Mouse (Mus musculus) limb, embryonic 12.5 days (tissue): Measurements from ENCODE around the gene Hdac11. TPM values are rescaled to one million over a fixed set of nuclear protein-coding genes. Genes with fewer than 3 reads are reported as not detected.

Experiments used
- ATAC-seq: fragments of 200-750 bp; cut with Nextera tagmentation; 2 replicates; pipeline ENCODE4 v1.8.0; 2017; ENCODE audit warnings: low read depth, moderate TSS enrichment; ENCODE audit not compliant: insufficient number of reproducible peaks, insufficient read depth, low FRiP score, low TSS enrichment
- H3K27ac ChIP-seq: fragments of 300-500 bp; sonication (generic); 2 replicates; pipeline ENCODE4 v1.5.1; 2016; ENCODE audit warnings: mild to moderate bottlenecking, moderate library complexity
- H3K27me3 ChIP-seq: fragments of 300-500 bp; sonication (generic); 2 replicates; pipeline ENCODE4 v1.6.1; 2016; ENCODE audit warnings: mild to moderate bottlenecking, moderate library complexity
- H3K36me3 ChIP-seq: fragments of 300-500 bp; sonication (generic); 2 replicates; pipeline ENCODE4 v1.6.1; 2016; ENCODE audit warnings: mild to moderate bottlenecking, moderate library complexity
- H3K4me1 ChIP-seq: fragments of 300-500 bp; sonication (generic); replicated peaks from 2 replicates; pipeline ENCODE4 v1.6.1; 2016
- H3K4me2 ChIP-seq: fragments of 300-500 bp; sonication (generic); 2 replicates; pipeline ENCODE4 v1.6.1; 2016; ENCODE audit warnings: mild to moderate bottlenecking, moderate library complexity
- H3K4me3 ChIP-seq: fragments of 300-500 bp; sonication (generic); replicated peaks from 2 replicates; pipeline ENCODE4 v1.5.1; 2016; ENCODE audit warnings: mild to moderate bottlenecking
- H3K9ac ChIP-seq: fragments of 300-500 bp; sonication (generic); replicated peaks from 2 replicates; pipeline ENCODE4 v1.6.1; 2016; ENCODE audit warnings: mild to moderate bottlenecking, moderate library complexity
- H3K9me3 ChIP-seq: fragments of 300-500 bp; sonication (generic); 2 replicates; pipeline ENCODE4 v1.6.1; 2016; ENCODE audit warnings: mild to moderate bottlenecking, moderate library complexity
- WGBS: fragments of 180-500 bp; shearing (Covaris S2); methylation state at CpG from one replicate; pipeline ENCODE4 v1.1.7; 2016; 5-methylcytosine and 5-hydroxymethylcytosine counted together
- polyA plus RNA-seq: library from polyadenylated mRNA; unstranded; fragments of >200 nt; fragmentation: Nextera tagmentation; extraction: Ambion mirVana; gene quantifications from 2 replicates; pipeline ENCODE4 v1.2.1, GENCODE M21; 2016

Hdac11 gene
- polyA plus RNA-seq: 16.4 and 16.9 TPM in 2 replicates

DNA sequence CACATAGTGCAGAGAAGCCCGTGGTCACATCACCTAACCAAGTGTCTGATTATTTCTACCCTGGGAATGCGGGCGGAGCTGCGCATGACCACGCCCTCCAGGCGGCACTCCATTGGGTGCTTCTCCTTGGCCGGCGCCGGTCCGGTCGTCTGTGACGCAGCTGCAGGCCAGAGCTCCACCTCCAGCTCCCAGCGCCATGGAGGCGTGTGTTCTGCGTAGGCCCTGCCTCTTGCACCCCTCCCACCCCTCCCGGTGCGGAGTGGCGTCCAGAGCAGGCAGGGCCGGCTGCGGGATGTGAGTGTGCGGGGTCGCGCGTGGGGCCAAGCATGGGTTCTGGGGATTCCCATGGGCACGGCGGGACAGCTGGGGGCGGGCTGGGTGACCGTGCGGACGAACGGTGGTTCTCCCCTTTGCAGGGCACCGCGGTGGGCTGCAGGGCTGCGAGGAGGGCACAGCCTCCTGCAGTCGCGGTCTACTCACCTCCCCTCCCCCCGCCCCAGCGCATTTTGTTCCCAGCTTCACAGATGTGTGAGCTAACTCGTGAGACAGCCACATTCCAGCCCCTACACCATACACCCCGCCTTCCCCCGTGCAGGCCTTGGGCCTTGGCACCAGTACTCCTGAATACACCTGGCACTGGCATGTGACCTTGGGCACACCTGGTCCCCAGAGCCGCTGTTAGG lies at the start of gene Hdac11:
Gene Hdac11 (plus strand): TSS at position 112 of the 683 bp plus-strand sequence.
- Histone ChIP-seq H3K4me3 (peak within 1 kb of the TSS; percentile 65), H3K9me3 (no peaks in the 10 kb centered on the region), H3K36me3 (peaks cover 8% of the 10 kb centered on the region; the same call in 1 of the 2 replicates), H3K9ac (peak within 1 kb of the TSS; percentile 71), H3K4me2 (peak within 1 kb of the TSS; percentile 77), H3K27me3 (no peaks in the 10 kb centered on the region), H3K27ac (peak within 1 kb of the TSS; percentile 93), H3K4me1 (peaks cover 64% of the 10 kb centered on the region)
- peak; percentile 93 for ATAC-seq
- under 1% methylated on average over 42 of the region's 42 CpGs for WGBS

DNA sequence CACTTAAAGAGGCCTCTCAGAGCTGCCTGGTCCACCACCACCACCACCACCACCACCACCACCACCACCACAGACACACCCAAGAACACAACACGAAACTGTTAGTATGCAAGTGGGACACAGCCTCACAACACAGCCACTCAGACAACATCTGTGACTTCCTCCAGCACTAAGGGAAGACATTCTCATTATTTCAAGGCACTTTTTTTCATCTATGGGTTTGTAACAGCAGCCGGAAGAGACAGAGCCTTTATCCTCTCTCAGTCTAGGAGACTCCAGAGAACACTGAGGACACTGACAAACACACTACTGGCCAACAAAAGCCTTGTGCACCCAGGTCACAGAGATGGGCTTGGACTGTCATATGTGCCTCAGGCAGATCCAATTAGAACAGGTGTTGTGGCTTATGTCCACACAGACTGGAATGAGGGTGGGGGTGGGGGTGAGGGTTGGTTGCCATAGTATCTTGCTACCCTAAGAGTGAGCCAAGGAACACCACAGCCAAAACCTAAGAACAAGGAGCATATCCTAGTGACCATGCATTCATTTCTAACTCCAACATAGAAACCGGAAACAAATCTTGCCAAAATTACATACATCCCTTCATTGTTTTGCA lies 48.1 kb upstream of the Hdac11 start:
- no peak overlapping the region for H3K27ac ChIP-seq
- H3K4me3 ChIP-seq: no peak overlapping the region
- ATAC-seq: no peak
- no peak overlapping the region for H3K4me2 ChIP-seq
- WGBS: 80% methylated on average over 3 of the region's 3 CpGs
- H3K36me3 ChIP-seq: no peaks in the 10 kb centered on the region
- H3K27me3 ChIP-seq: no peaks in the 10 kb centered on the region
- peaks cover 21% of the 10 kb centered on the region for H3K4me1 ChIP-seq
- no peaks in the 10 kb centered on the region for H3K9me3 ChIP-seq
- no peak overlapping the region for H3K9ac ChIP-seq

GRCm38 (mm10) chr6:91108917-91109450 lies 47.5 kb upstream of the Hdac11 start:
- no peaks in the 10 kb centered on the region for H3K36me3 ChIP-seq

DNA sequence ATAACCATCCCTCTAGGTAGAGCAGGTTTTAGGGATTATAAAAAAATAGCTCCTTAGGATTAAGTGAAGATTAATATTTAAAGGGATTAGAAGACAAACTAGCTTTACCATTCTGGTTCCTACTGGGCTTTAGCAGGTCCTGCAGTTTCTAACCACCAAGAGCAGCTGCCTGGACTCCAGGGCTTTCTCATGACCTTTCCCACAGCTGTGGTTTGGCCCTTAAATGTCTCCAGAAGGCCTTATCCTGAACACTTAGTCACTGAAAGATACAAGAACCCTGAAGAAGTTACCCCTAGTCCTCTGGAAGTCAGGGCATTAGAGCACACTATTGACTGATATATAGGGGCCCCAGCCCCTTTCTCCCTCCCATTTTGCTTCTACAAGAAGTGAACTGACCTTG lies 47.0 kb upstream of the Hdac11 start:
- Histone ChIP-seq H3K4me2 (no peak overlapping the region), H3K4me3 (no peak overlapping the region), H3K9ac (no peak overlapping the region), H3K36me3 (no peaks in the 10 kb centered on the region), H3K27me3 (peaks cover 2% of the 10 kb centered on the region; the same call in 1 of the 2 replicates), H3K9me3 (no peaks in the 10 kb centered on the region), H3K4me1 (peaks cover 18% of the 10 kb centered on the region), H3K27ac (no peak overlapping the region)
- no peak for ATAC-seq

More at GRCm38 (mm10) chr6:91108917-91109450, 47.5 kb upstream of the Hdac11 start:
- Histone ChIP-seq H3K4me3 (no peak overlapping the region), H3K27ac (no peak overlapping the region), H3K4me1 (peaks cover 21% of the 10 kb centered on the region), H3K27me3 (no peaks in the 10 kb centered on the region), H3K9ac (no peak overlapping the region), H3K4me2 (no peak overlapping the region), H3K9me3 (no peaks in the 10 kb centered on the region)
- 83% methylated on average over 2 of the region's 2 CpGs for WGBS
- no peak for ATAC-seq

GRCm38 (mm10) chr6:91110323-91111020 lies 46.0 kb upstream of the Hdac11 start:
- Histone ChIP-seq H3K27ac (no peak overlapping the region), H3K9ac (no peak overlapping the region), H3K9me3 (no peaks in the 10 kb centered on the region), H3K27me3 (peaks cover 7% of the 10 kb centered on the region; the same call in 1 of the 2 replicates), H3K4me2 (no peak overlapping the region), H3K4me1 (peaks cover 14% of the 10 kb centered on the region; the same call in 1 of the 2 replicates), H3K36me3 (no peaks in the 10 kb centered on the region), H3K4me3 (no peak overlapping the region)
- ATAC-seq: no peak
- 69% methylated on average over 13 of the region's 13 CpGs for WGBS

GRCm38 (mm10) chr6:91111141-91111953 lies 45.1 kb upstream of the Hdac11 start:
- Histone ChIP-seq H3K4me1 (peaks cover 18% of the 10 kb centered on the region; the same call in 1 of the 2 replicates), H3K27ac (no peak overlapping the region), H3K4me3 (no peak overlapping the region), H3K36me3 (no peaks in the 10 kb centered on the region), H3K27me3 (peaks cover 13% of the 10 kb centered on the region), H3K9ac (no peak overlapping the region), H3K9me3 (no peaks in the 10 kb centered on the region), H3K4me2 (no peak overlapping the region)
- ATAC-seq: no peak
- WGBS: 89% methylated on average over 10 of the region's 10 CpGs

DNA sequence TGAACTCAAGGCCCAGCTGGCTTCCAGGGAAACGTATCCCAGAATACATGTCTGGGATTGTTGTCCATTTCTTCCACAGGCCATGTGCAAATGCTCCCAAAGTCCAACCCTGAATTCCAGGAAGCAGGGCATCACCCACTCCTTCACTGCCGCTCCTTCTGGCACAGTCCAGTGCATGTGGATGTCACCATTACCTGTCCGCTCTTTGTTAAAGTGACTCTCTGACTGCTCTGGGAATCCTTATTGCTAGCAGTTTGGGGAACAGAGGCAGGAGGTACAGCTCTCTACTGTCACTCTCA lies 44.6 kb upstream of the Hdac11 start:
- H3K27me3 ChIP-seq: peaks cover 17% of the 10 kb centered on the region
- H3K4me3 ChIP-seq: no peak overlapping the region
- H3K4me2 ChIP-seq: no peak overlapping the region
- ATAC-seq: no peak
- WGBS: 90% methylated on average over 3 of the region's 3 CpGs
- no peaks in the 10 kb centered on the region for H3K9me3 ChIP-seq
- H3K9ac ChIP-seq: no peak overlapping the region
- peaks cover 19% of the 10 kb centered on the region; the same call in 1 of the 2 replicates for H3K4me1 ChIP-seq
- no peaks in the 10 kb centered on the region for H3K36me3 ChIP-seq
- no peak overlapping the region for H3K27ac ChIP-seq

- 22% methylated on average over 2 of the region's 2 CpGs for WGBS
- ATAC-seq: no peak
- no peak overlapping the region for H3K27ac ChIP-seq
- no peak overlapping the region for H3K9ac ChIP-seq
- no peaks in the 10 kb centered on the region for H3K36me3 ChIP-seq
- no peak overlapping the region for H3K4me2 ChIP-seq
- no peaks in the 10 kb centered on the region for H3K9me3 ChIP-seq
- no peak overlapping the region for H3K4me3 ChIP-seq
- H3K27me3 ChIP-seq: peaks cover 33% of the 10 kb centered on the region
- peaks cover 25% of the 10 kb centered on the region for H3K4me1 ChIP-seq
Observed at GRCm38 (mm10) chr6:91114716-91115115, 41.7 kb upstream of the Hdac11 start.

DNA sequence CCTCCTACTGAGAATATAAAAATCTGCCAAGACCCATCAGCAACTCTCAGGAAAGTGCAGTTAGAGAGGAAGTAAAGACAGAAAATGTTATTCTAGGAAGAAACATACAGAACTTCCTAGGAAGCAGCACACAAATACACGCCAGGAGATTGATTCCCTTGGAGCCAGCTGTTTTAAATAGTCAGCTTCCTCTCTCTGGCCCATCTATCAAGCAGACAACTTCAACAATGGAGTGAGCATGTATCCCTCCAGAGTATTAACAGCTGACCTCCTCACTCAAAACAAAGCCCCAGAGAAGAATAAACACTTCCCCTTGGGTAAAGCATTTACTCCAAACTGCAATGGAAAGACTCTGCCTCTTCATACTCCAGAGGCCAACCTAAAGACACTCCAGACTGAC lies 41.3 kb upstream of the Hdac11 start:
- Histone ChIP-seq H3K9me3 (no peaks in the 10 kb centered on the region), H3K27me3 (peaks cover 33% of the 10 kb centered on the region), H3K27ac (no peak overlapping the region), H3K4me2 (0 out of 2 replicates have a peak overlapping the region, but pooled peaks have one; percentile 2), H3K4me3 (no peak overlapping the region), H3K4me1 (peaks cover 22% of the 10 kb centered on the region), H3K9ac (no peak overlapping the region), H3K36me3 (no peaks in the 10 kb centered on the region)
- WGBS: 16% methylated on average over 1 of the region's 1 CpGs
- no peak for ATAC-seq

DNA sequence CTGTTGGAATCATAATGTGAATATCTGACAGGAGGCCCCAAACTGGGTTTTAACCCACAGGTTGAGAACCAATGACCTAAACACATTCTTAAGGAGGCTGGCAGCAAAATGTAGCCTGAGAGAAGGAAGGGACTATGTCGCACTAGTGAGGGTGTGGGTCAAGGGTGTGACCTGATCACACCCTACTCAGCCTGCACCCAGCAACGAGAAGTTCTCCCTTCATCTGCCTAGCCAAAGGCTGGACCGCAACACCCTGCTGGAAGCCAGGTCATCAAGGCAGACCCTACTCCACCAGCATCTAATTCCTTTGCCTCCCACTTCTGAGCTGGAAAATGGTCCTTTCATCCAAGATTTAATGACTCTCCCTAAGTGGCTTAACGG lies 40.6 kb upstream of the Hdac11 start:
- H3K27me3 ChIP-seq: peaks cover 33% of the 10 kb centered on the region
- H3K9me3 ChIP-seq: no peaks in the 10 kb centered on the region
- peak overlapping the region; percentile 63 for H3K4me3 ChIP-seq
- H3K4me2 ChIP-seq: peak overlapping the region; percentile 99
- H3K4me1 ChIP-seq: peaks cover 18% of the 10 kb centered on the region
- ATAC-seq: no peak
- WGBS: 24% methylated on average over 4 of the region's 4 CpGs
- H3K36me3 ChIP-seq: no peaks in the 10 kb centered on the region
- H3K9ac ChIP-seq: peak overlapping the region; percentile 52; the same call in 1 of the 2 replicates
- no peak overlapping the region for H3K27ac ChIP-seq
